Mouse (Mus musculus) liver, embryonic 16.5 days (tissue): ENCODE results near the gene Bloc1s1. TPM values are rescaled to one million over a fixed set of nuclear protein-coding genes. Genes with fewer than 3 reads are reported as not detected.

Experiments used
- ATAC-seq: fragments of 200-750 bp; cut with Nextera tagmentation; 2 replicates; pipeline ENCODE4 v1.8.0; 2017; ENCODE audit warnings: low read depth, mild to moderate bottlenecking, moderate number of reproducible peaks, moderate library complexity
- H3K27ac ChIP-seq: fragments of 300-500 bp; sonication (generic); 2 replicates; pipeline ENCODE4 v1.5.1; 2014; ENCODE audit warnings: mild to moderate bottlenecking, low read length
- H3K27me3 ChIP-seq: fragments of 300-500 bp; sonication (generic); 2 replicates; pipeline ENCODE4 v1.6.1; 2014; ENCODE audit warnings: low read depth, low read length, mixed read lengths; ENCODE audit not compliant: control insufficient read depth, insufficient read depth
- H3K36me3 ChIP-seq: fragments of 300-500 bp; sonication (generic); 2 replicates; pipeline ENCODE4 v1.6.1; 2014; ENCODE audit warnings: mild to moderate bottlenecking; ENCODE audit not compliant: control insufficient read depth, insufficient read depth
- H3K4me1 ChIP-seq: fragments of 300-500 bp; sonication (generic); 2 replicates; pipeline ENCODE4 v1.6.1; 2014; ENCODE audit warnings: low read depth, low read length, mixed read lengths; ENCODE audit not compliant: control insufficient read depth
- H3K4me2 ChIP-seq: fragments of 300-500 bp; sonication (generic); 2 replicates; pipeline ENCODE4 v1.6.1; 2014; ENCODE audit warnings: low read depth, low read length, mixed read lengths
- H3K4me3 ChIP-seq: fragments of 300-500 bp; sonication (generic); 2 replicates; pipeline ENCODE4 v1.5.1; 2014; ENCODE audit warnings: low read depth, mild to moderate bottlenecking, low read length
- H3K9ac ChIP-seq: fragments of 300-500 bp; sonication (generic); 2 replicates; pipeline ENCODE4 v1.6.1; 2014; ENCODE audit warnings: low read depth, low read length
- H3K9me3 ChIP-seq: fragments of 300-500 bp; sonication (generic); replicated peaks from 2 replicates; pipeline ENCODE4 v1.6.1; 2016; ENCODE audit warnings: low read length; ENCODE audit not compliant: control insufficient read depth
- WGBS: fragments of 180-500 bp; shearing (Covaris S2); extraction: QIAGEN DNeasy Blood & Tissue Kit; methylation state at CpG from one replicate; pipeline ENCODE4 v1.1.7; 2014; ENCODE audit not compliant: insufficient replicate concordance; 5-methylcytosine and 5-hydroxymethylcytosine counted together
- polyA plus RNA-seq: library from polyadenylated mRNA; unstranded; fragments of >200 nt; fragmentation: Nextera tagmentation; extraction: Ambion mirVana; gene quantifications from 2 replicates; pipeline ENCODE4 v1.2.1, GENCODE M21; 2015

Gene Bloc1s1
- polyA plus RNA-seq, 1 experiment from 2014 or later: 92.8 TPM

- no peak overlapping the region for H3K9ac ChIP-seq
- H3K36me3 ChIP-seq: peaks cover 9% of the 10 kb centered on the region; the same call in 1 of the 2 replicates
- no peaks in the 10 kb centered on the region for H3K27me3 ChIP-seq
- H3K4me2 ChIP-seq: no peak overlapping the region
- no peaks in the 10 kb centered on the region for H3K4me1 ChIP-seq
- H3K4me3 ChIP-seq: no peak overlapping the region
- no peaks in the 10 kb centered on the region for H3K9me3 ChIP-seq
- no peak overlapping the region for H3K27ac ChIP-seq
- ATAC-seq: no peak
Observed at GRCm38 (mm10) chr10:128878291-128878690, 45.5 kb downstream of the Bloc1s1 start.

DNA sequence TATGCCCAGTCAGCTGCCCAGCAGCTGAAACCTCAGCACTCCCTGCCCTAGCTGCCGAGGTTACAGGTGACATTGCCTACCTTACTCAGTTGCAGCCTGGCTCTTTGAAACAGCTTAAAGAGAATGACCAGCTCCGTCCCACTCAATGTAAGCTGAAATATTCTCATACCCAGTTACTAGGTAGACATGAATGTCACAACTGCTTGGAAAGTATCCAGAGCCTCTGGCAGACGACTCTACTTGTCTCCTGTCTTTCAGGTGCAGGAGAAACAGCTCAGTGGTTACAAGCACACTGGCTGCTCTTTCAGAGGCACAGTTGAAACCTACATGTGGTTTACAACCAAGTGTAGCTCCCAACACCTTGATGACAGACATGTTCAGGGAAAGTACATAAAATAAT is 53.5 kb downstream of the Bloc1s1 start:
- WGBS: 74% methylated on average over 3 of the region's 3 CpGs
- peaks cover 10% of the 10 kb centered on the region for H3K36me3 ChIP-seq
- no peak overlapping the region for H3K4me3 ChIP-seq
- no peaks in the 10 kb centered on the region for H3K27me3 ChIP-seq
- no peak for ATAC-seq
- H3K9me3 ChIP-seq: no peaks in the 10 kb centered on the region
- H3K4me1 ChIP-seq: no peaks in the 10 kb centered on the region
- H3K9ac ChIP-seq: no peak overlapping the region
- no peak overlapping the region for H3K27ac ChIP-seq
- H3K4me2 ChIP-seq: no peak overlapping the region

Other genes with a start within 250 kb of the Bloc1s1 start
- gene Suox, start 250.0 kb downstream of the Bloc1s1 start, polyA plus RNA-seq: 12.5 and 12.9 TPM in 2 replicates
- 36.6 and 38.6 TPM in 2 replicates for gene Rab5b, start 227.8 kb downstream of the Bloc1s1 start, polyA plus RNA-seq
- 0.43 and 0.59 TPM in 2 replicates for gene Pmel, start 219.8 kb downstream of the Bloc1s1 start, polyA plus RNA-seq
- gene Cdk2, start 219.0 kb downstream of the Bloc1s1 start, polyA plus RNA-seq: 50.8 and 53.8 TPM in 2 replicates
- 2.6 and 3.0 TPM in 2 replicates for gene Dgka, start 179.2 kb downstream of the Bloc1s1 start, polyA plus RNA-seq
- 11.9 and 13.5 TPM in 2 replicates for gene Pym1, start 176.1 kb downstream of the Bloc1s1 start, polyA plus RNA-seq
- gene Mmp19, start 133.1 kb downstream of the Bloc1s1 start, polyA plus RNA-seq: 10.4 and 10.6 TPM in 2 replicates
- 18.8 TPM in 2 replicates for gene Dnajc14, start 120.0 kb downstream of the Bloc1s1 start, polyA plus RNA-seq
- 2.2 and 3.1 TPM in 2 replicates for gene Tmem198b, start 119.7 kb downstream of the Bloc1s1 start, polyA plus RNA-seq
- gene Sarnp, start 106.7 kb downstream of the Bloc1s1 start, polyA plus RNA-seq: 84.4 and 94.9 TPM in 2 replicates
- gene Ormdl2, start 102.4 kb downstream of the Bloc1s1 start, polyA plus RNA-seq: 68.5 and 69.3 TPM in 2 replicates
- gene Gdf11, start 32.3 kb downstream of the Bloc1s1 start, polyA plus RNA-seq: 0.16 and 0.22 TPM in 2 replicates
- 97.4 and 109 TPM in 2 replicates for gene Cd63, start 23.0 kb downstream of the Bloc1s1 start, polyA plus RNA-seq
- 20.8 and 21.9 TPM in 2 replicates for gene Rdh5, start 1.1 kb downstream of the Bloc1s1 start, polyA plus RNA-seq
- gene Itga7, start 9.8 kb upstream of the Bloc1s1 start, polyA plus RNA-seq: 0.39 and 0.83 TPM in 2 replicates
- gene Mettl7b, start 37.0 kb upstream of the Bloc1s1 start, polyA plus RNA-seq: 0.22 TPM in 1 of 2 replicates, not detected in the other
- not detected in 2 replicates for gene Olfr9, start 65.4 kb upstream of the Bloc1s1 start, polyA plus RNA-seq
- gene Olfr763, start 86.8 kb upstream of the Bloc1s1 start, polyA plus RNA-seq: not detected in 2 replicates
- not detected in 2 replicates for gene Olfr764-ps1, start 115.9 kb upstream of the Bloc1s1 start, polyA plus RNA-seq
- not detected in 2 replicates for gene Olfr765, start 126.0 kb upstream of the Bloc1s1 start, polyA plus RNA-seq
- not detected in 2 replicates for gene Olfr766-ps1, start 144.9 kb upstream of the Bloc1s1 start, polyA plus RNA-seq
- not detected in 2 replicates for gene Olfr767, start 158.9 kb upstream of the Bloc1s1 start, polyA plus RNA-seq
- gene Olfr768, start 175.3 kb upstream of the Bloc1s1 start, polyA plus RNA-seq: not detected in 2 replicates
- gene Olfr769, start 193.8 kb upstream of the Bloc1s1 start, polyA plus RNA-seq: not detected in 2 replicates
- gene Olfr770, start 215.0 kb upstream of the Bloc1s1 start, polyA plus RNA-seq: not detected in 2 replicates
- gene Olfr771, start 240.7 kb upstream of the Bloc1s1 start, polyA plus RNA-seq: not detected in 2 replicates